Comparison of ENCODE assay signal across 8 mouse cellular contexts in genomic region chr19:19347017-19347416, GRCm38 (mm10).
A peak's percentile ranks its signal among the peaks of the same experiment; 100 is the strongest.
DNase-seq lines count a peak whose midpoint lies in the region.

No protein-coding gene starts in this region.

- DNase-seq in heart, postnatal 4 days: peak; percentile 19
- DNase-seq in heart, adult 18-20 months: no peak
- DNase-seq in lung, postnatal 10 days: peak; percentile 5
- DNase-seq in lung, postnatal 4 days: no peak
- peak; percentile 49 for DNase-seq in R1 (ENCODE audit: low read depth, low spot score)
- peak; percentile 9 for DNase-seq in forelimb bud, embryonic 11.5 days (ENCODE audit: low read depth, low spot score)
- no peak for DNase-seq in urinary bladder, postnatal 36 days (ENCODE audit: low spot score in 2 of 2)
- DNase-seq in urinary bladder, adult 2 months (ENCODE audit: low spot score): no peak

Comparison
In these comparisons a context has a peak if more than half of its experiments do, and no peak if none do; other contexts are left out.
1. DNase-seq: peak in heart, postnatal 4 days (single experiment), lung, postnatal 10 days (single experiment), R1 (single experiment) and forelimb bud, embryonic 11.5 days (single experiment); none in heart, adult 18-20 months (0 of 2), lung, postnatal 4 days (0 of 2), urinary bladder, postnatal 36 days (0 of 2) and urinary bladder, adult 2 months (single experiment).